23 mouse cellular contexts compared by ENCODE assay signal in the genomic region with DNA sequence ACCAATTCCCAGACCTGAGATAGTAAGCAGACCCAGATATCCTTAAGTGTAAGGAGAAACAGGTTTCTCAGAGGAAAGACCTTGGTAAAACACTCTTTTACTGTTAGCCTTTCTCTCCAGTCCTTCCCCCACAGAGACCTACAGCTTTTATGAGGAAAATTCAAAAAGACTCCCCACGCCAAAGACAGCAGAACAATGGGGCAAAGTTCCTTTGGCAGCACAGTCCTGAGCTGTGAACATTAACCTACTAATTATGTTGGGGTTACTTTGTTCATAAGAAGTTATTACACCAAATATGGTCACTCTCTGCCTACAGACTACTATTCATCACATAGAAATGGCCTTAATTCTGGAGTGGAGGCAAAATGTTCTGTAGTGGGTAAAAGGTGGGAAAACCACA.
A peak's percentile ranks its signal among the peaks of the same experiment; 100 is the strongest.
DNase-seq lines count a peak whose midpoint lies in the region; ATAC-seq and TF ChIP-seq lines count a peak whose summit lies in the region.
"Had no signal": no experiment of that assay in that cellular context is flagged by ENCODE, and none has a peak within 500 bp of the region (broad histone marks: within the 10 kb centered on the region; RNA-seq: fewer than 3 reads in every experiment).

No protein-coding gene starts in this region.

- H3K4me1 ChIP-seq in kidney, embryonic 14.5 days (ENCODE audit: control insufficient read depth, insufficient read depth, low read length): no peaks in the 10 kb centered on the region
- H3K4me1 ChIP-seq in liver, adult 2 months (ENCODE audit: control insufficient read depth, insufficient read depth, low read length): peaks cover 11% of the 10 kb centered on the region; the same call in 1 of the 2 replicates
- H3K4me1 ChIP-seq in liver, embryonic 11.5 days (replicated peaks; ENCODE audit: control insufficient read depth, insufficient read depth, low read length): no peaks in the 10 kb centered on the region
- no peaks in the 10 kb centered on the region for H3K4me1 ChIP-seq in heart, adult 2 months (ENCODE audit: control insufficient read depth, insufficient read depth, low read length)
- H3K4me1 ChIP-seq: heart, embryonic 10.5 days; heart, embryonic 13.5 days had no signal

- no peak for TF ChIP-seq POLR2A in liver, adult 2 months (IDR thresholded peaks at IDR 0.05; ENCODE audit: extremely low read depth, insufficient read depth, low read length)
- TF ChIP-seq POLR2A in heart, adult 2 months (IDR thresholded peaks at IDR 0.05; ENCODE audit: insufficient read depth, low read depth, low read length): no peak

- no peaks in the 10 kb centered on the region for H3K36me3 ChIP-seq in kidney, embryonic 14.5 days (ENCODE audit: control insufficient read depth, insufficient read depth, low read length)
- H3K36me3 ChIP-seq in liver, adult 2 months (ENCODE audit: control insufficient read depth, insufficient read depth, low read length): no peaks in the 10 kb centered on the region; the same call in 1 of the 2 replicates
- H3K36me3 ChIP-seq in liver, embryonic 11.5 days (ENCODE audit: control insufficient read depth, insufficient read depth, low read length): no peaks in the 10 kb centered on the region
- no peaks in the 10 kb centered on the region for H3K36me3 ChIP-seq in heart, adult 2 months (ENCODE audit: control insufficient read depth, insufficient read depth, low read length)
- H3K36me3 ChIP-seq: heart, embryonic 10.5 days; heart, embryonic 13.5 days had no signal

- DNase-seq in kidney, adult 18-20 months: peak; percentile 34
- DNase-seq in liver, adult 2 months (ENCODE audit: extremely low read depth, low read depth, low spot score): peak; percentile 87
- no peak for DNase-seq in liver, embryonic 11.5 days (ENCODE audit: low spot score)
- DNase-seq in kidney, postnatal 14 days: peak; percentile 33
- no peak for DNase-seq in heart, adult 2 months
- DNase-seq: adrenal gland, adult 2 months; adrenal gland, postnatal 36 days; cerebellum, adult 18-20 months; cerebellum, adult 9-10 months; cerebellum, postnatal 14 days; forebrain, postnatal 0 days; gastrocnemius, postnatal 25 days; heart, adult 18-20 months; heart, postnatal 14 days; heart, postnatal 4 days had no signal

- no peaks in the 10 kb centered on the region for H3K27me3 ChIP-seq in kidney, embryonic 14.5 days (ENCODE audit: control insufficient read depth, insufficient read depth, low read length)
- H3K27me3 ChIP-seq in liver, adult 2 months (ENCODE audit: control insufficient read depth, insufficient read depth, low read length): no peaks in the 10 kb centered on the region
- H3K27me3 ChIP-seq in liver, embryonic 11.5 days (replicated peaks; ENCODE audit: control insufficient read depth, insufficient read depth, low read length): no peaks in the 10 kb centered on the region
- H3K27me3 ChIP-seq in heart, adult 2 months (ENCODE audit: control insufficient read depth, insufficient read depth, low read length): no peaks in the 10 kb centered on the region
- H3K27me3 ChIP-seq: heart, embryonic 13.5 days had no signal

- intact Hi-C loops in heart, adult 2 months (cut with DNase I): no loop called here

- TF ChIP-seq EP300 in heart, adult 2 months (IDR thresholded peaks at IDR 0.05; ENCODE audit: insufficient read depth, low read depth, low read length): no peak

- no peak overlapping the region for H3K4me3 ChIP-seq in kidney, embryonic 14.5 days (ENCODE audit: low read length)
- H3K4me3 ChIP-seq in liver, adult 2 months (ENCODE audit: insufficient read depth, low read depth, low read length): no peak overlapping the region
- H3K4me3 ChIP-seq in liver, embryonic 11.5 days (ENCODE audit: low read depth, low read length): no peak overlapping the region
- H3K4me3 ChIP-seq in heart, adult 2 months: no peak overlapping the region
- H3K4me3 ChIP-seq: heart, embryonic 10.5 days; heart, embryonic 13.5 days had no signal

- ATAC-seq in kidney, embryonic 14.5 days (ENCODE audit: low FRiP score, low TSS enrichment): no peak
- no peak for ATAC-seq in liver, embryonic 11.5 days (replicated peaks; ENCODE audit: low FRiP score)
- no peak for ATAC-seq in erythroblast, adult 5-6 weeks (replicated peaks; ENCODE audit: low FRiP score, poor library complexity, severe bottlenecking)
- ATAC-seq: CD4-positive, CD25-positive, alpha-beta regulatory T cell, adult 4 months; forebrain, embryonic 14.5 days; forebrain, postnatal 0 days; hindbrain, postnatal 0 days had no signal

- WGBS in kidney, embryonic 14.5 days: 79% methylated on average over 1 of the region's 1 CpGs
- 15% methylated on average over 1 of the region's 1 CpGs for WGBS in liver, adult 2 months
- 59% methylated on average over 1 of the region's 1 CpGs for WGBS in liver, embryonic 11.5 days
- 88% methylated on average over 1 of the region's 1 CpGs for WGBS in heart, adult 2 months

- no peak overlapping the region for H3K9ac ChIP-seq in kidney, embryonic 14.5 days (ENCODE audit: low read depth, low read length)
- no peak overlapping the region for H3K9ac ChIP-seq in liver, adult 2 months (ENCODE audit: low read depth, low read length)
- no peak overlapping the region for H3K9ac ChIP-seq in liver, embryonic 11.5 days (ENCODE audit: low read depth, low read length)
- H3K9ac ChIP-seq in heart, adult 2 months (ENCODE audit: low read depth, low read length): no peak overlapping the region
- H3K9ac ChIP-seq: forebrain, postnatal 0 days; heart, embryonic 13.5 days; hindbrain, embryonic 14.5 days had no signal

- no peak for TF ChIP-seq CTCF in liver, adult 2 months (IDR thresholded peaks at IDR 0.05; ENCODE audit: low read depth, low read length)
- no peak for TF ChIP-seq CTCF in heart, adult 2 months (IDR thresholded peaks at IDR 0.05)

- no peak overlapping the region for H3K27ac ChIP-seq in kidney, embryonic 14.5 days (ENCODE audit: low read depth, low read length)
- H3K27ac ChIP-seq in liver, adult 2 months (replicated peaks; ENCODE audit: insufficient read depth, low read depth, low read length): peak overlapping the region; percentile 44; the same call in 1 of the 2 replicates
- H3K27ac ChIP-seq in liver, embryonic 11.5 days (ENCODE audit: low read depth, low read length): no peak overlapping the region
- H3K27ac ChIP-seq in heart, adult 2 months: no peak overlapping the region
- H3K27ac ChIP-seq: heart, embryonic 10.5 days; heart, embryonic 13.5 days; hindbrain, embryonic 14.5 days; hindbrain, postnatal 0 days had no signal

- no peaks in the 10 kb centered on the region; the same call in 1 of the 2 replicates for H3K79me2 ChIP-seq in liver, adult 2 months (ENCODE audit: control insufficient read depth, insufficient read depth, low read length)
- no peaks in the 10 kb centered on the region for H3K79me2 ChIP-seq in heart, adult 2 months (replicated peaks; ENCODE audit: control insufficient read depth, insufficient read depth, low read length)

- no peak overlapping the region for H3K4me2 ChIP-seq in kidney, embryonic 14.5 days (replicated peaks; ENCODE audit: low read depth, low read length)
- H3K4me2 ChIP-seq in liver, embryonic 11.5 days: no peak overlapping the region
- H3K4me2 ChIP-seq: heart, embryonic 13.5 days; hindbrain, embryonic 14.5 days had no signal

- no peaks in the 10 kb centered on the region for H3K9me3 ChIP-seq in kidney, embryonic 14.5 days (ENCODE audit: control insufficient read depth, low read length)
- H3K9me3 ChIP-seq in liver, embryonic 11.5 days (ENCODE audit: control insufficient read depth, low read length): no peaks in the 10 kb centered on the region
- H3K9me3 ChIP-seq: heart, embryonic 10.5 days; heart, embryonic 13.5 days had no signal

Comparison
In these comparisons a context has a peak if more than half of its experiments do, and no peak if none do; other contexts are left out.
1. DNase-seq: peak in kidney, adult 18-20 months (single experiment), liver, adult 2 months (single experiment) and kidney, postnatal 14 days (single experiment); none in liver, embryonic 11.5 days (single experiment) and heart, adult 2 months (0 of 2).